Mouse (Mus musculus) C2C12 (cell line): ENCODE results near the gene Ugt1a9.

Source experiments
- CTCF ChIP-seq: IDR thresholded peaks from one replicate; pipeline ENCODE4 v1.5.1; 2011; ENCODE audit not compliant: control insufficient read depth, insufficient read depth, insufficient read length
- MYOG ChIP-seq: IDR thresholded peaks from one replicate; pipeline ENCODE4 v1.6.1; 2011; ENCODE audit not compliant: control insufficient read depth, insufficient read length; ENCODE audit errors: extremely low read depth

DNA sequence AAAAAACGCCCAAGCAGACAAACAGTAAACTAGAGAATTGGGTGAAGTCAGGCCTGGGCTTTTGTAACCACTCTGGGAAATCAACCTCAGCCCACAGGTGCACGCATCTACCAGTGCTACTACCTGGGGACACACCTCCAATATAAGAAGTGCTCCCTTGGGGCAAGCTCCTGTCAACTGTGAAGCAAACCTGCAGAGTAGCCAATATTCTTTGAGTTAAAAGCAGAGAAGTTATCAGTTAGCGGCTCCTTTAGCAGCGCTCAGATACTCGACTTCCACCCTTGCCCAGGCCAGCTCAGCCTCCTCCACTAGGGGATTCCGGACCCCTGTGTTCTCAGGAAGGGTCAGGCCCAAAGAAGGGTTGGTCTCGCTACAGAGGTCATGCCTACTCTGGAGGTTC is 191.1 kb downstream of the Ugt1a9 start:
- no peak for TF ChIP-seq CTCF
- no peak for TF ChIP-seq MYOG
